Mouse (Mus musculus): ENCODE results near the gene Kcna10. TPM values are rescaled to one million over a fixed set of nuclear protein-coding genes. Genes with fewer than 3 reads are reported as not detected.

Kcna10 gene
- polyA plus RNA-seq, 1 experiment, result not detected

DNA sequence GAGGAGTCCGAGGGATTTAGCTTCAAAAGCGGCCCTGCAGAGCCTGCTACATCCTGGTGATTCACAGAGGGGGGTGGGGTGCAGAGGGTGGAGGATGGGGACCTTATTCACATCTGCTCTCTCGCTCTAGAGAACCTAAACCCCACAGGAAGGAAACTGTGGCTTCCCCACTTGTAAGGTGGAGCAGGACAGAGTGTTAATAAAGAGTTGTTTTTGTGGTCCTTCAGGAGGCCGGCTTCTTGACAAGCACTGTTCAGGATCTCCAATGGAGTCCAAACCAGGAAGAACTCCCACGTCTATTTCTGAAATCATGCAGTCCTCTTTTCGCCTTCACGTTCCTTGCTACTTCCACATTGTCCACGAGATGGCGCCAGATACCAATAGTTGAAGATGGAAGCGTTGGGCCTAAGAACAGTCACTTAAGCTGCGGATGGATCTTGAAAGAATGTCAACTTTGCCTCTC lies 50.5 kb downstream of the Kcna10 start:
- no peak overlapping the region for H3K27ac ChIP-seq (ENCODE audit: control insufficient read depth, insufficient read depth, low read length)
- peaks cover 8% of the 10 kb centered on the region for H3K4me1 ChIP-seq (replicated peaks; ENCODE audit: control insufficient read depth, insufficient read depth, low read length)
- H3K4me3 ChIP-seq (ENCODE audit: control insufficient read depth, insufficient read depth, low read length), result 0 out of 2 replicates have a peak overlapping the region, but pooled peaks have one; percentile 12
- H3K27me3 ChIP-seq (ENCODE audit: control insufficient read depth, insufficient read depth, low read length), result no peaks in the 10 kb centered on the region
- 2% methylated on average over 11 of the region's 11 CpGs for WGBS
- TF ChIP-seq POLR2A (IDR thresholded peaks at IDR 0.05; ENCODE audit: control insufficient read depth, extremely low read depth, insufficient read depth, low read length, poor library complexity), result no peak
- no peak for TF ChIP-seq CTCF (IDR thresholded peaks at IDR 0.05; ENCODE audit: borderline replicate concordance, control insufficient read depth, extremely low read depth, insufficient read depth, low read length, poor library complexity)
- DNase-seq, result peak; percentile 77
- H3K36me3 ChIP-seq (ENCODE audit: control insufficient read depth, insufficient read depth, low read length), result no peaks in the 10 kb centered on the region

DNA sequence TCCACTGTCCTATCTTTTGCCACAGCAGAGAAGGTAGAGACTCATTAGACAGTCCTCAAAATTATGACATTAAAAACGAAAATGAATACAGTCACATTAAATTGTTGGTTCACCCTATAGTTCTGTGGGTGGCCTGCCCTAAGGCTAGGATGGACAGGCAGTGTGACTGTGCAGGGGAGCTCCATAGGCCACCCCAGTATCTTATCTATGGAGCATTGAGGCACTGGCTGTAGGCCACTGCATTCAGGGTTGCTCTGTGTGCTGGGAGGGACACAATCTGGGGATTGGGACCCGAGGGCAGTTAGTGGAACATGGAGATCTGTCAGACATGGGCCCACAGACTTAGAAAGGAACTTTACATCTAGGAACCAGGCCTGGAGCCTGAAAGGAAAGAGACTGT lies 51.1 kb downstream of the Kcna10 start:
- Histone ChIP-seq H3K27me3 (ENCODE audit: control insufficient read depth, insufficient read depth, low read length) (no peaks in the 10 kb centered on the region), H3K27ac (ENCODE audit: control insufficient read depth, insufficient read depth, low read length) (no peak overlapping the region), H3K4me1 (replicated peaks; ENCODE audit: control insufficient read depth, insufficient read depth, low read length) (peaks cover 8% of the 10 kb centered on the region), H3K36me3 (ENCODE audit: control insufficient read depth, insufficient read depth, low read length) (no peaks in the 10 kb centered on the region), H3K4me3 (ENCODE audit: control insufficient read depth, insufficient read depth, low read length) (no peak overlapping the region)
- 35% methylated on average over 2 of the region's 2 CpGs for WGBS
- DNase-seq, result no peak
- TF ChIP-seq CTCF (IDR thresholded peaks at IDR 0.05; ENCODE audit: borderline replicate concordance, control insufficient read depth, extremely low read depth, insufficient read depth, low read length, poor library complexity) (no peak), POLR2A (IDR thresholded peaks at IDR 0.05; ENCODE audit: control insufficient read depth, extremely low read depth, insufficient read depth, low read length, poor library complexity) (no peak)

DNA sequence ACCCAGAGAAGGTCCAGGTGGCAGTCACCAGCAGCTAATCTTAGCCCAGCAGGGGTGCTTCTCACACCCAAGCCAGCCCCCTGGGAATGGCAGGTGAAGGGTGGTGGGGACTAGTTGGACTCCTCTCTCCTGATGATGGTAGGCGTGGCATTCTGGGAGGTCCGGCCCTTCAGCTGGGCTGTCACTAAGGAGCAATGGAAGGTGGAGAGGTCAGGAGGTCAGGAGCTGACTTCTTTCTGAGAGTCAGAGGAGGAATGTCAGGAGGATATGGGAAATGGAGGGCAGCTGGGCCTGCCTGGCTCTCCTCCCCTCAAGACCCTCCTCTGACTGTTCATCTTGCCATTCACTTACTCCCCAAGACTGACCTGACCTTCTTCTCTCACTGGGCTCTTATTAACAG lies 55.2 kb downstream of the Kcna10 start:
- Histone ChIP-seq H3K4me3 (ENCODE audit: control insufficient read depth, insufficient read depth, low read length) (no peak overlapping the region), H3K36me3 (ENCODE audit: control insufficient read depth, insufficient read depth, low read length) (no peaks in the 10 kb centered on the region), H3K4me1 (replicated peaks; ENCODE audit: control insufficient read depth, insufficient read depth, low read length) (peaks cover 6% of the 10 kb centered on the region), H3K27me3 (ENCODE audit: control insufficient read depth, insufficient read depth, low read length) (no peaks in the 10 kb centered on the region), H3K27ac (ENCODE audit: control insufficient read depth, insufficient read depth, low read length) (no peak overlapping the region)
- no peak for DNase-seq
- WGBS, result 90% methylated on average over 2 of the region's 2 CpGs
- TF ChIP-seq CTCF (IDR thresholded peaks at IDR 0.05; ENCODE audit: borderline replicate concordance, control insufficient read depth, extremely low read depth, insufficient read depth, low read length, poor library complexity) (no peak), POLR2A (IDR thresholded peaks at IDR 0.05; ENCODE audit: control insufficient read depth, extremely low read depth, insufficient read depth, low read length, poor library complexity) (no peak)

DNA sequence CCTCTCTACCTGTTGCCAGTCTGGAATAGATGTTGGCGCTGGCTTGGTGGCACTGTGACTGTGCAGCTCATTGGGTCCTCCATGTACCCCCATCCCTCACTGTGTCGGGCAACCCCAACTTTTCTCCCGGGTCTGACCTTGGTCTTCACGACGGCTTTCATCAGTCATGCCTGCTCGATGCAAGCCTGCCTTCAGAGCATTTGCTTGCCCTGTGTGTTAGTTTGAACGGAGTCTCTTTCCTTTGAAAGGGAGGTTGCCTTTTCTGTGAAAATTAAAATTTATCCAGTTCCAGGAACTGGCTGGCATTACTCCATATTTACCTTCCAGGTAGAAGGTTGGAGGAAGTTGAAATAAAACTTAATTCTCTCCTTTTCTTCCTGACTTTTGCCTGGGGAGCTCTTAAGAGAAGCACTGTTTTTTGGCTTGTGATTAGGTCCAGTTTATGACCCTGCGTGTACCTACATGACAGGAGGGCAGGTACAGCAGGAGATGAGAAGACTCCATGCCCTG lies 55.7 kb downstream of the Kcna10 start:
- TF ChIP-seq POLR2A (IDR thresholded peaks at IDR 0.05; ENCODE audit: control insufficient read depth, extremely low read depth, insufficient read depth, low read length, poor library complexity) (no peak), CTCF (IDR thresholded peaks at IDR 0.05; ENCODE audit: borderline replicate concordance, control insufficient read depth, extremely low read depth, insufficient read depth, low read length, poor library complexity) (no peak)
- peaks cover 2% of the 10 kb centered on the region; the same call in 1 of the 2 replicates for H3K4me1 ChIP-seq (replicated peaks; ENCODE audit: control insufficient read depth, insufficient read depth, low read length)
- no peak for DNase-seq
- WGBS, result 82% methylated on average over 8 of the region's 8 CpGs
- no peaks in the 10 kb centered on the region for H3K27me3 ChIP-seq (ENCODE audit: control insufficient read depth, insufficient read depth, low read length)
- H3K4me3 ChIP-seq (ENCODE audit: control insufficient read depth, insufficient read depth, low read length), result no peak overlapping the region
- H3K27ac ChIP-seq (ENCODE audit: control insufficient read depth, insufficient read depth, low read length), result no peak overlapping the region
- H3K36me3 ChIP-seq (ENCODE audit: control insufficient read depth, insufficient read depth, low read length), result no peaks in the 10 kb centered on the region

DNA sequence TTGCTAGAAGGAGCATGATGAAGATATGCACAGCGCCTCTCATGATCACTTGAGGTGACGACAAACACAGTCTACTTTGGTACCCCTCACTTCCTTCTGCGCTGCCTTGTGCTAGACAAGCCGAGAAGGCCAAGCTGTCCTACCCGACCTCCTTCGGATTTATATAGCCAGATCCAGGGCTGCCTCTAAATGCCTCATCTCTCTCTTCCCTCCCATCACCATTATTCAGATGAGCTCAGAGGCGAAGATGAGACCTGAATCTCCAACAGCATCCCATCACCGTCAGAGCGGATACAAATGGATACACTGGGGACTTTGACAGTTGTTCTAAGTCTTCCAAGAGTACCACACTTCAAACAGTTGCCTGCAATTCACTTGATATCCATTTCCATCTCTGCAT lies 56.8 kb downstream of the Kcna10 start, which contains the start of gene Prok1:
TSS of gene Prok1 (minus strand) at position 101 of the 400 bp plus-strand sequence.
- H3K27ac ChIP-seq (ENCODE audit: control insufficient read depth, insufficient read depth, low read length), result no peak within 1 kb of the TSS
- H3K36me3 ChIP-seq (ENCODE audit: control insufficient read depth, insufficient read depth, low read length), result no peaks in the 10 kb centered on the region
- WGBS, result 95% methylated on average over 9 of the region's 9 CpGs
- H3K4me1 ChIP-seq (replicated peaks; ENCODE audit: control insufficient read depth, insufficient read depth, low read length), result peaks cover 2% of the 10 kb centered on the region; the same call in 1 of the 2 replicates
- no peak for DNase-seq
- H3K4me3 ChIP-seq (ENCODE audit: control insufficient read depth, insufficient read depth, low read length), result no peak within 1 kb of the TSS
- TF ChIP-seq POLR2A (IDR thresholded peaks at IDR 0.05; ENCODE audit: control insufficient read depth, extremely low read depth, insufficient read depth, low read length, poor library complexity) (no peak), CTCF (IDR thresholded peaks at IDR 0.05; ENCODE audit: borderline replicate concordance, control insufficient read depth, extremely low read depth, insufficient read depth, low read length, poor library complexity) (no peak)
- H3K27me3 ChIP-seq (ENCODE audit: control insufficient read depth, insufficient read depth, low read length), result no peaks in the 10 kb centered on the region

DNA sequence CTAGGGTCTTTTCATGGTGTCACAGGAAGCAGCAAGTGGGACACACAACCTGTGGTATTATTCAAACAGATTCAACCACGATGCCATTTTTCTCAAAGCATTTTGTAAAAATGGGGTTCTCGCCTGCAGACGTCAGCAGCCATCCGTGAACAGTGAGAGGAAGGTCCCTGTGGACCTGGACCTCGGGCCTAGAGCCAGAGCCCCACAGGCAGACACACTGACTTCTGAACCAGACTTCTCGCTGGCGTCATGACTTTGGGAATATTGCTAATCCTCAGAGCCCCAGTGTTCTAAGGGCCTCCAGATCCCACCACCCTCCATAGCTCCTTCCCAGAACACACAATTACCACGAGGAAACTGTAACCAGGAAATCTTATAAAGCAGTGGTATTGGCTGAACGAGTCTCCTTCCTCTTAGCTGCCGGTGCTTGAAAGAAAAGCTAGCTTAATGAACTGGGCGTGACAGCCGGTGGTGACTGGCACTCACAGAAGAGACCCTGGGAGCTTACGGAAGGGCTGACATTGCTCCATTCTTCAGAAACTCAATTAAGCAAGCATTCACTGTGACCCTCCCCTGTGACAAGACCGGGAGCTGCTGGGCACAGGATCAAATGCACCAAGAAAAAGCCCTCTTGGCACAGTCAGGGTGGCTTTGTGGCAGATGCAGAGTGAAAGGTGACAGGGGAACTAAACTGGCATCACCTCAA lies 58.7 kb downstream of the Kcna10 start:
- peaks cover 2% of the 10 kb centered on the region; the same call in 1 of the 2 replicates for H3K4me1 ChIP-seq (replicated peaks; ENCODE audit: control insufficient read depth, insufficient read depth, low read length)
- no peak for DNase-seq
- WGBS, result 45% methylated on average over 14 of the region's 14 CpGs

More for the DNA sequence above, 58.7 kb downstream of the Kcna10 start:
- TF ChIP-seq CTCF (IDR thresholded peaks at IDR 0.05; ENCODE audit: borderline replicate concordance, control insufficient read depth, extremely low read depth, insufficient read depth, low read length, poor library complexity), result no peak
- no peak for TF ChIP-seq POLR2A (IDR thresholded peaks at IDR 0.05; ENCODE audit: control insufficient read depth, extremely low read depth, insufficient read depth, low read length, poor library complexity)
- Histone ChIP-seq H3K27me3 (ENCODE audit: control insufficient read depth, insufficient read depth, low read length) (no peaks in the 10 kb centered on the region), H3K27ac (ENCODE audit: control insufficient read depth, insufficient read depth, low read length) (no peak overlapping the region), H3K36me3 (ENCODE audit: control insufficient read depth, insufficient read depth, low read length) (no peaks in the 10 kb centered on the region), H3K4me3 (ENCODE audit: control insufficient read depth, insufficient read depth, low read length) (no peak overlapping the region)

Other genes starting within 250 kb of the Kcna10 start
- 151 and 202 TPM in 2 replicates for gene Kcna3, start 146.9 kb upstream of the Kcna10 start, polyA plus RNA-seq (2012; rRNA removed)
- 5.6 and 7.0 TPM in 2 replicates for gene Kcna2, start 81.9 kb upstream of the Kcna10 start, polyA plus RNA-seq (2012; rRNA removed)
- gene Cym, start 38.7 kb downstream of the Kcna10 start, polyA plus RNA-seq (2012; rRNA removed), result 0.64 and 0.85 TPM in 2 replicates
- gene A630076J17Rik, start 47.6 kb downstream of the Kcna10 start, polyA plus RNA-seq (2012; rRNA removed), result 0.53 and 0.54 TPM in 2 replicates
- gene Prok1, start 56.7 kb downstream of the Kcna10 start, polyA plus RNA-seq (2012; rRNA removed), result 0.10 and 0.70 TPM in 2 replicates
- gene Lamtor5, start 95.8 kb downstream of the Kcna10 start, polyA plus RNA-seq (2012; rRNA removed), result 109 and 126 TPM in 2 replicates
- gene Slc16a4, start 108.2 kb downstream of the Kcna10 start, polyA plus RNA-seq (2012; rRNA removed), result 0.11 and 0.20 TPM in 2 replicates
- 16.4 and 20.9 TPM in 2 replicates for gene Rbm15, start 150.6 kb downstream of the Kcna10 start, polyA plus RNA-seq (2012; rRNA removed)

Measured in thymus, adult 2 months (tissue).